Mouse (Mus musculus) cerebellum, postnatal 25 days (tissue): ENCODE data around the gene Gm20708.
A peak's percentile ranks its signal among the peaks of the same experiment; 100 is the strongest.

Source experiments
- DNase-seq, 2 experiments: peaks; one replicate each; pipeline ENCODE4 v3.0.0; 2021; ENCODE audit warnings: mixed read lengths in 2 of 2

The Gm20708 gene

DNA sequence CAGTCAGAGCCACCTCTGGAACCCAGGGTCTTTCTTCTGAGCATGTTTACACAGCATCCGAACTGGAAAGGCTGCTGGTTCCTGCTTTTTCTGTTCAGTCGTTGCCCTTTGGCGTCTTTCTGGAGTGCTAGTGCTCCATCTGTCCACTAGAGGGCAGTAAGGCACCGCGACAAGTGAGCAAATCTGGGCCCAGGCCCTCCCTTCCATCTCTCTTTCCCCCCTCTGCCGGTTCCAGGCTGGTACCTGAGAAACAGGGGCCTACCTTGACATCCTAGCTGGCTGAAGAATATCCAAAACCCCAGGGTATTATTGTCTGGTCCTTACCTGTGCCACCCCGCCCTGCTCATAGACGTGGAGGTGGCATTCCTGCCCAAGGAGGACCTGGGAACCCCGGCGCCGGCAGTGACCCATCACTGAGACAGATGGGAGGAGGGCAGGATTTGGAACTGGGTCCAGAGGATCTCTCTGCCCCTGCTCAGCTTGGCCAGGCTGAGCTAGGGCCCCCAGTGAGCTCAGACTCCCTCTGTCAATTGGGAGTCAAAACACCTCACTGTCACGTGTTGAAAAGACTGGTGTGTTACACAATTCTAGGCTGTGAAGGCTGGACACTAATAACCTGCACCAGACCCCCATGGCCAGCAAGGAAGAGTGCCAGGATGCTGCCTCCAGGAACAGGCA lies 61.4 kb downstream of the Gm20708 start:
- peak; percentile 87 to 88 for DNase-seq

DNA sequence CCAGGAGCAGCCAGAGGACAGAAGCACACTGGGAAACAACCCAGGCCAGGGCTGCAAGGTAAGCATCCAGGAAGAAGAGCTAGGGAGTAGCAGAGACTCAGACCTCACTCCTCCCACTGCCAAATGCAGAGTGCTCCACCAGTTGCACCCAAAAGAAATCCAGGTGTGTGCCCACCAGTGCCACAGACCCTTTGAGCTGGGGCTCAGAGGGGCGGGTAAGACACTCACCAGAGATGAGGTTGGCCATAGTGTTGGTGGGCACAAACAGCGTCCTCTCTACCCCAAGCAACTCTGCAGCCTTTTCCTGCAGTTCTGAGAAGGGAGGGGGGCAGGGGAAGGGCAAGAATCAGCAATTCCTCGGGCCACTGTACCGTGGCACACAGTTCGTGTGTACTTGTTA lies 61.9 kb downstream of the Gm20708 start:
- DNase-seq, result no peak

DNA sequence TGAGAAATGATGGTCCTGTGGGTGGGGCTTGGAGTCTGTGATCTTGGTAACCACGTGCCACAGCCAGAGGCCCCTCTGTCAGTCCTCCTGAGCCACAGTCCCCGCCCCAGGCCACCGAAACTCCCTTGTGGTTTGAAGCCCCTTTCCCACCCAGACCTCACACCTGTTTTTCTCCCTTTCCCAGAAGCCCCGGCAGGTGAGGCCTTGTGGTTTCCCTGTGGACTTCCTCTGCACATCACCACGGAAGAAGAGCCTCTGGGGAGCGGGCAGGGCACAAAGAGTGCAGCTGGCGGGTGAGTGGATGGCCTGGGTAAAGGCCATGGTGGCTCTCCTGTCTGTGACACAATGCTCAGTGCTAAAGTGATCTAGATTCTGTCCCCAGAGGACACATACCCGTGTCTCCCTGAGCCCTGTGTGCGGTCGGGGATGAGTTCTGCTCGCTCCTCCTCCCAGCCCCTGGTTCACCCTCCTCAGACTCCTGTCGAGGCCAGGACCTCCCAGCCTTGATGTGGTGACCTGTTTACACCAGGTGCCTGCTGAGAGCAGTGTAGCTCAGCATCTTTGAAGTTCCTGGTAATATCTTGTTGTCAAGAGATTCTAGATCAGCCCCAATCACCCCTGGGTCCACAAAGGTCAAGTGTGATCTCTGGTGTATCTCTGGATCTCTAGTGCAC lies 62.6 kb downstream of the Gm20708 start:
- DNase-seq, result no peak

DNA sequence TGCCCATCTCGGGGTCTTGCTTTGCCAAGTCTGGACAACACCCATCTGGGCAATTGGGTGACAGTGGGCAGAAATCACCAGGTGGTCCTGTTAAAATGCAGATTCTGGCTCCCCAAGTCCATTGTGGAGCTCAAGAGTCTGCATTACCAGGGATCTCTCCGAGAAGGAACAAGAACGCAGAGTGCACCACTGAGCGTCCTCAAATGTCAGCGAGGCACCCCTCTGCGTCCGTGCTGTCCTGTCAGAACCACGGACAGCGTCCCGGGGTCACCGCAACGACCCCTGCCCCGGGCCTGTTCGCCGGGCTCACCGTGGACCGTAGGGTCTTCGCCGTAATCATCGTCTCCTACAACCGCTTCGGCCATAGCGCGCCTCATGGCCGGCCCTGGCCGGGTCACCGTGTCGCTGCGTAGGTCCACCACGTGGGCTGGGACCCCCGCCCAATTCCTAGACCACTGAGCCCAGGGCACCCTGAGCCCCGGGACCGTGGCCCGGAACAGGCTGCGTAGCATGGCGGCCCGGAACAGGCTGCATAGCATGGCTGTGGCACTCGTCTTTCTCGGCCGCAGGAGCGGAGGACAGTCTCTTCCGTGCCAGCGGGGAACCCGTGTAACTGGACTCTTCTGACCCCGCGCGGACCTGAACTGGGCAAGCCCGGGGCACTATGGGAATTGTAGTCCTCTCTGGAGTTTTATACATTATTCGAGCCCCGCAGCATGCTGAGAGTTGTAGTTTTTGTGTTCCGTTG lies 63.6 kb downstream of the Gm20708 start, which contains the start of gene Tha1:
Gene Tha1, minus strand, starts transcription at position 621 of the 748 bp plus-strand sequence.
- DNase-seq, result peak; percentile 85 to 91

DNA sequence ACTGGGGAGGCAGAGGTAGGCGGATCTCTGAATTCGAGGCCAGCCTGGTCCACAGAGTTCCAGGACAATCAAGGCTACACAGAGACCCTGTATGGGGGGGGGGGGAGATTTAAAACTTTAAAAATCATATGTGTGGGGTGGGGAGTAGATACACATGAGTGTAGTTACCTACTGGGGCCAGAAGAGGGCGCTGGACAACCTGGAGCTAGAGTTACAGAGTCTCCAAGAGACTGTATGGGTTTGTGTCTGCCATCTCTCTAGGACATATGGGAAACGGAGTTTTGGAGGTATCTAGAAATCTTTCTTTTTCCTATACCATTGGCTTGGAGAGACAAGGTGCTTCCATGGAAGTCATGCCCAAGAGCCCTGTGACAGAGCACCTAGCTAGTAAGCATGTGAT lies 65.0 kb downstream of the Gm20708 start:
- DNase-seq, result no peak

DNA sequence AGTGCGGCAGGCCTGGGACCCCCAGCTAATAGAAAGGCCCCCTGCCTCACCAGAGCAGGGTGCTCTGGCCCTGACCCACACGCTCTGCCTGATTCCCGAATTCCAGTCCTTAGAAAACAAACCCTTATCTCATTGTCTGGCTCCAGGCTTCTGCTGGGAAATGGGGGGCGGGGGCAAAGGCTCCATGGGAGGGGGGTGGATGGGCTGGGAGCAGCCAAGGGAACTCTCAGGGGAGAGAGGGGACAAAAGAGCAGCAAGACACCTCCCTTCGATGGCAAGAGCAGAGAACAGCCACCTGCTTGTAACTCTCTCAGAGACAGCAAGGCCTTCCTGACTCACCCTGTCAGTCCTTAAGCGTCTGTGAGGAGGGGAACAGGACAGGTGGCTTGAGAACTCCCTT lies 66.2 kb downstream of the Gm20708 start:
- no peak for DNase-seq

DNA sequence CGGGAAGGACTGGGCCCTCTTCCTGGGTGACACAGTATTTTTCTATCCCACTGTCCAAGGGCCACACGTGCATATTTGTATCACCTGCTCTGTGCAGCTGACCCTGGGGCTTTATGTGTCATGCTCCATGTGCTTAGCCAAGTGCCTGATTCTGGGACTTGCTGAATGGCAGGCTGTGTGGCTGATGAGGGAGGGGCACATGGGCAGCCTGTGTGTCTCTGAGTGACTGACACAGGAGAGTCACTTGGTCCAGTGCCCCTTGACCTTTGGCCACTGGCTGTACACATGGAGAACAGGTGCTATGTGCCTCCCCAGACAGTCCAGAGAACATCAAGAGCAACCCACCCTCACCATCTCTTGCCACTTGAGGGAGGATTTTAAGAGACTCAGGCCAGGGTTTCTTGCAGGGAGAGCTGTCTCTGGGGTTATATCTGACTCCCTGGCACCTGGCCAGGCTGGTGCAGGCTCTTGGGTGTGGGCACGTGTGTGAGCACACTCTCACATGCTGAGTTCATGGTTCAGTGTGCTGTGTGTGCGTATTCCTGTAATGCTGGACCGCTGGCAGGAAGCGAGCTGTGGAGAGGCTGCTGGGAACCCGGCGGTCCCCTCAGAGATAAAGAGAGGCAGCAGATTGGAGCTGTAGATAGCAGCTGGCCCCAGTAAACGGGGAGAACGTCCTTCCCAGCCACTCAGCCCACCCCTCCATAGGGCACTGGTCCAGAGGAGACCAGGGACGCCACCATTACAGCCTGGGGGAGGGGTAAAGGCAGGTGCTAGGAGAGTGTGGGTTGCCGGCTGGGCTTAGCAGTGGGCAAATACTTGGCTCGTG lies 68.7 kb downstream of the Gm20708 start:
- DNase-seq, result peak; percentile 41 to 58

DNA sequence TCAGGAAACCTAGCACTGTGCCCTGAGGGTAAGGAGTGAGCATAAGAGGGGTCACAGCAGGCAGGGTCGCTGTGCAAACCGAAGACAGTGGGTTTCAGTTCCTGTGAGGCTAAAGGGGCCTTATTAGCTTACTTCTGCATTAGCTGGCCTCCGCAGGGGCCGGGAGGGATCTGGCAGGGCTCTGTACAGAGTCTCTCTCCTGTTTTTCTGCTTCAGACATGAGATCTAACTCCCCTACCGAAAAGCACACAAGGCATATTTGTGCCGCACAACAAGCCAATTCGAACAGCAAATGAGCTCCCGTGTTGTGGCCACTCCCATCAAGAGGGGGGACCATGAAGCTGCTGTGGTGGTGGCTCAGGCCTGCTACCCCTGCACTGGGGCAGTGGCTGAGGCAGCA lies 69.4 kb downstream of the Gm20708 start:
- no peak for DNase-seq

DNA sequence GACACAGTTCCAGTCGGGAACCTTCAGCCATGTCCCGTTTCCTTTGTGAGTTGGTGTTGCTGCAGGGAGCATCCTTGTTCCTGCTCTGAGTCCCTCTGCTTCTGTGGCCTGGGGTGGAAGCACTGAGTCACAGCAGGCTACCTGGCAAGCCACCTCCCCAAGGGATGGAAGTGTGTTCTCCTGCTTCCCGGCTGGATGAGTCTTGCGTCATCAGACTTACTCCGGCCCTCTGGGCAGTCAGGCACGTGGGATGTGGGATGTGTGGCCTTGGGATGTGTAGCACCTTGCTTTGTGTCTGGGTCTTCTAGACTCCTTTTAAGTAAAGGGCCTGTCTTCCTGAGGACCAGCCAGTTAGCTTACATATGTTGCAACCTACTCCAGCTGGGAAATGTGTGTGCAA lies 70.2 kb downstream of the Gm20708 start:
- peak in 1 of 2 experiments; percentile 38 for DNase-seq

DNA sequence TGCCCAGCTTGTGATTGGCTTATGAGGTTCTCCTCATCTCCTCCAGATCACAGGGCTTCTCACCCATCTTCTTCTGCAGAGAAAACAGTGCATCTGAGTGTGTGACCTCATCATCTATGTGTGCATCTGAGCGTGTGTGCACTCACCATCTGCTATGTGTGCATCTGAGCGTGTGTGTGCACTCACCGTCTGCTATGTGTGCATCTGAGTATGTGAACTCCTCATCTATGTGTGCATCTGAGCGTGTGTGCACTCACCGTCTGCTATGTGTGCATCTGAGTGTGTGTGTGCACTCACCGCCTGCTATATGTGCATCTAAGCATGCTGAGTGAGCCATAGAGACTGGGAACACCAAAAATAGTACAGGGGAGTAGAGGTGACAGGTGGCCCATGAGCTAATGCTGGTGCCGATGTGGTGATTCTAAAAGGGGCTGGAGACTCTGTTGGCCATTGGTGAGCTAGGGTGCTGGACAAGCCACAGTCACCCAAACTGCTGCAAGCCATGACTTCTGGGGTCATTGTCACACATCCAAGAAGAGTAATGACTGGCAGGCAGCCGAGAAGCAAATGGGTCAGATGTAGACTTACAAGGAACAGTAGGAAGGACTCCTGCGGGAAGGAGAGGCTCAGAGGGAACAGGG lies 71.0 kb downstream of the Gm20708 start:
- peak; percentile 60 to 66 for DNase-seq

DNA sequence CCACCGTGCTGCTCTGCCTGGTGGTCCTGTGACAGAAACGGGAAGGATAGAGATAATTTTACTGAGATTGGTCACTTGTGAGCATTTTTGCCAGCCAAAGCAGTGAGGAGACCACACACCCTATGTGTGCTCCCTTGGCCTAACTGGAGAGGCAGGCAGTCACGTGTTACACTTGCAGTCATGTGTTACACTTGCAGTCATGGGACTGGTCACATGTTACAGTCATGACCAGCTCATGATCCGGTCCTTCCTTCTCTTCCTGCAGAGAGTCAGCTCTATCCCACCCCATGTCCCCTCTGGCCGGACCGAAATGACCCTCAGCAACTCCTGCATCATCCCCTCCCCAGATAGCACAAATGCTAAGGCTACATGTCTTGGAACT lies 71.5 kb downstream of the Gm20708 start:
- DNase-seq, result no peak

DNA sequence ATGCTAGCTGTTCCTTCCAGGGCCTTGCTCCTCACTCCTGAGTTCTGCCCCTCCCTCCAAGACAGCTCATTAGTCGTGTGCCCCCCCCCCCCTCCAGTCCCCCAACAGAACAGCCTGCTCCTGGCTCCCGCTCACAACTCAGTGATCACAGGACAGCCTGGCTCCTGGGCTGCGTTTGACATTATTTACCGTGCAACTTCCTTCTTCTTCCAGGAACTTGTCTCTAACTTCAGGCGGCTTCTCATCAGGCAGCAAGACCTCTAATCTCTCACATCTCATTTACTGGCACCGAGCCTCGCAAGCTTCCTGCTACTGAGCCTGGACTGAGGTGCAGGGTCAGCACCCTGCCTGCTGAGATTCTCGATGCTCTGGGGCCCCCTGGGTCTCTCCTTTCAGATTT lies 72.3 kb downstream of the Gm20708 start:
- DNase-seq, result no peak

DNA sequence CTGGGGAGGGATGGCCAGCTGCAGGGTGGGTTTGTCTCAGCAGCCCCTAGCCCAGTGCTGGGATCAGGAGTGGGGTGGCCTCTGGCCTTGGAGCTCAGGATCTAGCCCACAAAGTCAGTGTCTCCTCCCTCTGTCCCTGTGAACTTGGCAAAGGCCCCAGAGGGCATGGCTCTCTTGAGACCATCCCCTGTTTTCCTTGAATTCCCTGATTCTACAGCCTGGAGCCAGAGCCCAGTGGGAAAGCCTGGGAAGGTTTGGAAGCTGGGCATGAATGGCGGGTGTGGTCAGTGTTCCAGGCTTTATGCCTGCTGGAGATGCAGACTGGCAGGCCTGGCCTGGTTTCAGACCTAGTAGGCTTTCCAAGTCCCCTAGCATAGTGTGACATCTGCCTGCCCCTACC lies 72.7 kb downstream of the Gm20708 start:
- peak in 1 of 2 experiments; percentile 33 for DNase-seq

DNA sequence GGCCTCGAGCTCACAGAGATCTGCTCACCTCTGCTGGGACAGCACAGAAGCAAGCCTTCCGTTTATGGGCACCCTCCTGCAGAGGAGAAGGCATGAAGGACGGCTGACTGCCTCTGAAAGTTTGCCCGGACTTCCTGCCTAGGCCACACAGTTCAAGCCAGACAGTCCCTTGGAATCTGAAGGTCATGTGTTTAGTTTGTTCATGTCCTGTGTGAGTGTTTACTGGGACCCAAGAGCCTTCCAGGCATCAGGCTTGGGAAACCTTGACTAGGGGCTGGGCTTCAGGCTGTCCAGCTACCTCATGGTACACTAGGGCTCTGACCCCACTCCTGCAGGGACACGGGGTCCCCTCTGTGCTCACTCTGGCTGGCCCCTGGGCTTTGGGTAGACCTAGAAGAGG lies 76.5 kb downstream of the Gm20708 start:
- DNase-seq, result no peak

DNA sequence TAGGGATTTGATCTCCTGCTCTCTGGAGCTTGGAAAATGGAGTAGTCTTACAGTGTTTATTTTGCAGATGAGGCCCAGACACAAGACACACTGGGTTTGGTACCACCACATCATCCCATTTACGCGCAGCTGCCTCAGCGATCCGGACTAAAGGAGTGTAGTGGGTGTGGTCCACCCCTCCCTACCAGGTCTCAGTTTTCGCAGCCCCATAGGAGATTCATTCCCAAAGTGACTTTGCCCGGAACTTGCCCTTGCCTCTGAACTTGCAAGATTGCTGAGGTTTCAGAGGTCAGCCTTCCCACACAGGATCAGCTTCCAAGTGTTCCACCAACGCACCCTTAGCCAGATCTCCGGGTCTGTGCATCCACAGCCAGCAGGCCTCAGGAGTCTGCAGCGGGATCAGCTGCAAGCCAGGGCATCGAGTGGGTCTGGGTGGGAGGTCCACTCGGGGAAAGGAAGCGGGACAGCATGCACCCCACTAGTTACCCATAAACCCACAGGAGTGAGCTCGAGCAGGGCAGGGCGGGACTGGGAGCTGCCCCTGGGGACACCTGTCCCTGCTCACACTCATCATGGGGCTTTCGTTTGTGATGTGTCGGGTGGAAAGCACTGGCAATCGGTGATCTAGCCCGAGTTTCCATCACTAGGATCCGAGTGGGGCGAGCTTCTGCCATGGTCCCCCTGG lies 78.8 kb downstream of the Gm20708 start:
- no peak for DNase-seq

DNA sequence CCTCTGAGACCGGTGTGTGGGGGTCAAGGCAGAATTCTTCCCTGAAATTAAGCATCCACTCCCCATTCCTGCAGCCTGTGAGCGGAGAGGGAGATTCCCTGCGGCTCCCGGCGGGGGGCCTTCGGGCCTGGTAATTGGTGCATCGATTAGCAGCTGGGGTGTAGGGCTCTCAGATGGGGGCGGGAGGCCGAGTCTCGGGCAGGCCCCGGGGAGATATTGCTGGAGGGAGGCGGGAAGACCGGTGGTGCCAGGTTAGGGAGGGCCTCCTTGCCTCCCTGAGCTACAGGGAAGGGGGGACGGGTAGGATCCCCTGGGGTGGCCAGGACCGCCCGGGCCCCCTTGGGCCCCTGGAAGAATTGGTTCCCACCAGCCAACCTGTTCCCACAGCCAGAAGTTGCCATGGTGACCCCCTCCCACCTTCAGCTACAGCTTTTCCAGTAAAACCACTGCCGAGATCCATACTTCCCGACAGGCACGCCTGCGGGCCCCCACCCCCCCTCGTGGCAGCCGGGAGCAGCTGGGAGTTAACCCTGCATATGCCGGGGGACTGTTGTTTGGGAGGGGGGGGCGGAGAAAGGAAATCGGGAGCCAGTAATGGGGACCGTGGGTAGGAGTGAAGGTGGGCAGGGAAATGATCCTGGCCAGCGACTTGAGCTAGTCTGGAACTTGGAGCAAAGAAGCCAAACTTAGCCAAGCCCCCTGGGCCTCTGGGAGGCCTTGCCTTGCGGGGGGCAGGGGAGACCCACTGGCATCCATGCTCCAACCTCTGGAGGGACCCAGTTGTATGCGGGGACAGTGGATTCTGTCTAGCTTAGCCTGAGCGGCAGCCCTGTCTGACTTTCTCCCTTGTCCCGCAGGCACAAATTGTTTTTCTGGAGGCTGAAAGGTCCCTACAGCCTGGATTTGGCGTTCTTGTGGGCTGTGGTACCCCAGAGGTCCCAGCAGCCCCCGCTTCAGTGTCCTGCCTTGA lies 79.7 kb downstream of the Gm20708 start:
- no peak for DNase-seq
